Mouse (Mus musculus) ES-Bruce4 (cell line): ENCODE measurements around the gene Irx4. TPM values are rescaled to one million over a fixed set of nuclear protein-coding genes. Genes with fewer than 3 reads are reported as not detected.

Experiments
- H3K27ac ChIP-seq: 2 replicates; pipeline ENCODE4 v1.5.1; 2012; ENCODE audit warnings: low read length, inconsistent platforms; ENCODE audit not compliant: insufficient read depth
- H3K27me3 ChIP-seq: 2 replicates; pipeline ENCODE4 v1.6.1; 2012; ENCODE audit warnings: mild to moderate bottlenecking, low read length, inconsistent platforms; ENCODE audit not compliant: control insufficient read depth, poor library complexity, insufficient read depth, severe bottlenecking
- H3K36me3 ChIP-seq: 2 replicates; pipeline ENCODE4 v1.6.1; 2012; ENCODE audit warnings: inconsistent platforms, mild to moderate bottlenecking, low read length, moderate library complexity; ENCODE audit not compliant: control insufficient read depth, poor library complexity, insufficient read depth, severe bottlenecking
- H3K4me1 ChIP-seq: one replicate; pipeline ENCODE4 v1.8.1; 2011; ENCODE audit warnings: low read length; ENCODE audit not compliant: control insufficient read depth, insufficient read depth
- H3K4me3 ChIP-seq: 2 replicates; pipeline ENCODE4 v1.5.1; 2011; ENCODE audit warnings: low read depth, mild to moderate bottlenecking, low read length
- H3K9ac ChIP-seq: 2 replicates; pipeline ENCODE4 v1.6.1; 2012; ENCODE audit warnings: low read depth, mild to moderate bottlenecking, inconsistent platforms; ENCODE audit not compliant: poor library complexity, severe bottlenecking
- H3K9me3 ChIP-seq: replicated peaks from 2 replicates; pipeline ENCODE4 v1.6.1; 2012; ENCODE audit warnings: mild to moderate bottlenecking, low read length, inconsistent platforms; ENCODE audit not compliant: control insufficient read depth, poor library complexity, insufficient read depth, severe bottlenecking
- CTCF ChIP-seq: IDR thresholded peaks from one replicate; pipeline ENCODE4 v1.8.1; 2011; ENCODE audit warnings: low read depth, low read length
- EP300 ChIP-seq: IDR thresholded peaks from 2 replicates; pipeline ENCODE4 v1.6.1; 2011; ENCODE audit warnings: low read depth, low read length; ENCODE audit not compliant: insufficient read depth
- POLR2A ChIP-seq: IDR thresholded peaks from one replicate; pipeline ENCODE4 v1.8.1; 2011; ENCODE audit warnings: low read length; ENCODE audit not compliant: insufficient read depth
- polyA plus RNA-seq: library from polyadenylated mRNA; stranded (reverse); fragments of >200 nt; gene quantifications from 2 replicates; pipeline ENCODE4 v1.2.4, GENCODE M21; 2011; ENCODE audit warnings: low read depth; ENCODE audit not compliant: missing spikeins, insufficient read depth, insufficient read length

The Irx4 gene
- polyA plus RNA-seq, 1 experiment = 0.49 TPM

DNA sequence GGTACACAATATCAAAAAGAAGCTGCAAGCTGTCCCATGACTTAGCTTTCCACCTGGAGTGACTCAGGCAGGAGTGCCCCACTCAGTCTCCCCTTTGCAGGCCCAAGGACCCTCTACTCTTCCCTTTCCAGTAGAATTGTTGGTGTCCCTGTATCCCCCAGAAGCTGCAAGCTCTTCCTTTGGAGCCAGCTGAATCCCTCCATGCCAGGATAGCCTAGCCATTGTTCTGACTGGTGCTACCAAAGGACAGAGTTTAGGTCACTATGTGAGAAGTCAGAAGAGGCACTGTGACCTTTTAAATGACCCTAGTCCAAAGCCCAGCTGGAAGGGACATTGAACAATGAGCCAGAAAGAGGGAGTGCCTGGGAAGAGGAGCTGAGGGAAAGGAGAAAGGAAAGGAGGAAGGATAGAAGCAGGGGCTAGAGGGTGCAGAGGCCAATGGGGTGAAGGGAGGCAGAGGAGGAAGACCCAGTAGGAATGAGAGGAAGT, 12.6 kb downstream of the Irx4 start:
- Histone ChIP-seq H3K27ac (no peak overlapping the region), H3K27me3 (peaks cover 2% of the 10 kb centered on the region; the same call in 1 of the 2 replicates), H3K36me3 (no peaks in the 10 kb centered on the region), H3K4me1 (peaks cover 1% of the 10 kb centered on the region), H3K4me3 (no peak overlapping the region), H3K9ac (no peak overlapping the region), H3K9me3 (no peaks in the 10 kb centered on the region)
- TF ChIP-seq CTCF = no peak
- no peak for TF ChIP-seq POLR2A
- TF ChIP-seq EP300 = no peak

DNA sequence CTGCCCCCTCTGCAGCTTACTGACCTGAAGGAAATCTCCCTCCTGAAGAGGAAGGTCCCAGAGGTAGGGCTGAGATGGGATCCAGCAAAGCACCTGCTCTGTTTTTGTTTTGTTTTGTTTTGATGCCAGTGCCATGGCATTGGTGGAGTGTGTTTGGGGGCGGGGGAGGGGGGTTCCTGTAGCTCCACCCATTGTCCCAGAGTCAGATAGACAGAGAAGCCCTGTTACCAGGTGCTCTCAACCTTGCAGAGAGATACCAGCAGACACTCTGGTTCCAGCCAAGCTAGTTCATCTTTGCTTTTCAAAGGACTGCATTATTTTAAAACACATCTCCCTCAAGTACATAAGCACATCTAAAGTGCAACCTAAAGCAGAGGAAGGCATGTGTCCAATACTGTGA, 13.3 kb downstream of the Irx4 start:
- H3K9ac ChIP-seq = no peak overlapping the region
- H3K4me1 ChIP-seq = peaks cover 1% of the 10 kb centered on the region
- H3K9me3 ChIP-seq = no peaks in the 10 kb centered on the region
- H3K27ac ChIP-seq = no peak overlapping the region
- H3K27me3 ChIP-seq = peaks cover 2% of the 10 kb centered on the region; the same call in 1 of the 2 replicates
- H3K4me3 ChIP-seq = no peak overlapping the region
- no peak for TF ChIP-seq CTCF
- TF ChIP-seq EP300 = no peak
- TF ChIP-seq POLR2A = no peak
- H3K36me3 ChIP-seq = no peaks in the 10 kb centered on the region

GRCm38 (mm10) chr13:73277361-73277760, 17.1 kb downstream of the Irx4 start:
- TF ChIP-seq POLR2A = no peak
- no peak for TF ChIP-seq CTCF
- Histone ChIP-seq H3K36me3 (no peaks in the 10 kb centered on the region), H3K9me3 (no peaks in the 10 kb centered on the region), H3K4me1 (peaks cover 1% of the 10 kb centered on the region), H3K27ac (no peak overlapping the region), H3K4me3 (no peak overlapping the region), H3K9ac (no peak overlapping the region), H3K27me3 (peaks cover under 1% of the 10 kb centered on the region; the same call in 1 of the 2 replicates)

DNA sequence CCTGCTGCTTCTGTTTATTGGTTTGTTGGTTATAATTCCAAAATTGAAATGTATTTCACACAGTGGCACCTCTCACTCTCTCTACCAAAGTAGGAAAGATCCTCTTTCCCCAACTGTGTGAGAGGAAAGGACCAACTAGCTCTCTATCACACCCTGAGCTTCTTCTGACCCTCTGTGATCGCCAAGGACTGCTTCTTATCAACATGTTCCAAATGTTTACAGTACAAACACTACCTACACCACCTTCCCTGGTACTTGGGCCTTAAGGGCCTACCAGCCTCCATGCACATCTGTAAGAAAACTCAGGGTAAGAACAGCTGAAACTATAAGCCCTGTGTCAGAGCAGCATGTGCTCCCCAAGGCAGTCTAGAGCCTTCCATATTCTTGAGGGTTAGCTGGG, 17.5 kb downstream of the Irx4 start:
- no peak overlapping the region for H3K9ac ChIP-seq
- no peaks in the 10 kb centered on the region for H3K36me3 ChIP-seq
- H3K9me3 ChIP-seq = no peaks in the 10 kb centered on the region
- H3K27me3 ChIP-seq = no peaks in the 10 kb centered on the region
- TF ChIP-seq EP300 (no peak), POLR2A (no peak), CTCF (no peak)
- no peak overlapping the region for H3K27ac ChIP-seq
- H3K4me3 ChIP-seq = no peak overlapping the region
- peaks cover 1% of the 10 kb centered on the region for H3K4me1 ChIP-seq

DNA sequence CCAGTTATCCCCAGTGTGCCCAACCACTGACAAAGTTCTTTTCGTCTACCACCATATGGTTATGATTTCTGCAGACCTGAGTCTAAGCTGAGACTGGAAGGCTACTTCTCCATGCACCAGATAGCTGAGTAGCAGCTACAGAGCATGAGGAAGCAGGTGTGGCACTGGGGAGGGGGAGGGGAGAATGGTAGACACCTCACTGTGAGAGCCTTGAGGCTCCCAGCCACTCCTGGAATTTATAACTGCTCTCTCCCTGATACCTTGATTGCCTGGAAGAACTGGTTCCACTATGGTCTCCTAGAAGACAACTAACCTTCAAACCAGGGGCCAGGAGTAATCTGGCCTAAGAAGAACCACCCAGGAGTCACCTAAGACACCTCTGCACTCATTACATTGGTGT, 18.9 kb downstream of the Irx4 start:
- H3K4me3 ChIP-seq = no peak overlapping the region
- TF ChIP-seq EP300 = no peak
- no peak overlapping the region for H3K27ac ChIP-seq
- H3K4me1 ChIP-seq = no peaks in the 10 kb centered on the region
- H3K9ac ChIP-seq = no peak overlapping the region
- no peaks in the 10 kb centered on the region for H3K36me3 ChIP-seq
- no peaks in the 10 kb centered on the region for H3K9me3 ChIP-seq
- H3K27me3 ChIP-seq = no peaks in the 10 kb centered on the region

DNA sequence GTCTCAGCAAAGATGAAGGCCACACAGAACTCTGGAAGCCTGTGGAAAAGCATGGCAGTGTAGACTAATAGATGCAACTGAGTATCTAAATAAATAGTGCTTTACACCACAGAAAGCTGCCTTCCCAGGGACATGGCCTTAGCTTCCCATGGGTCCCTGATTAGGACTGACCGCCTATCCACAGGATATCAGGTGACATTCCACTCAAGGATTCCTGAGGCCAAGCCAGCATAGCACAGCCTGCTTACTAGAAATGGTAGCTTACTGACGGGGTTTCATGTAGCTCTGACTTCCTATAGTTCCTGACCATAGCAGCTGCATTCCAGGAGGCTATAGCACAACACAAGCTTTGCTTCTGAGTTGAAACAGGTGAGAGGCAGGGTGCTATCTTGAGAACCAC, 22.1 kb downstream of the Irx4 start:
- Histone ChIP-seq H3K27ac (no peak overlapping the region), H3K27me3 (no peaks in the 10 kb centered on the region), H3K4me1 (no peaks in the 10 kb centered on the region), H3K9me3 (no peaks in the 10 kb centered on the region), H3K4me3 (no peak overlapping the region), H3K36me3 (no peaks in the 10 kb centered on the region), H3K9ac (no peak overlapping the region)
- no peak for TF ChIP-seq CTCF
- no peak for TF ChIP-seq EP300
- no peak for TF ChIP-seq POLR2A
